Mouse (Mus musculus) forebrain, embryonic 14.5 days (tissue): ENCODE measurements around the gene Vamp5. TPM values are rescaled to one million over a fixed set of nuclear protein-coding genes. Genes with fewer than 3 reads are reported as not detected.

ENCODE experiments used
- ATAC-seq: fragments of 200-750 bp; cut with Nextera tagmentation; 2 replicates; pipeline ENCODE4 v1.8.0; 2017; ENCODE audit warnings: mild to moderate bottlenecking, moderate library complexity
- DNase-seq: peaks from one replicate; pipeline ENCODE4 v3.0.0-alpha.2; 2015; ENCODE audit warnings: low spot score
- H3K27ac ChIP-seq: fragments of 300-500 bp; sonication (generic); 2 replicates; pipeline ENCODE4 v1.5.1; 2014; ENCODE audit warnings: low read depth, mild to moderate bottlenecking, control low read depth, low read length, moderate library complexity
- H3K27me3 ChIP-seq: fragments of 300-500 bp; sonication (generic); replicated peaks from 2 replicates; pipeline ENCODE4 v1.6.1; 2014; ENCODE audit warnings: low read length, control low read depth, mixed read lengths; ENCODE audit not compliant: control insufficient read depth, insufficient read depth
- H3K36me3 ChIP-seq: fragments of 300-500 bp; sonication (generic); 2 replicates; pipeline ENCODE4 v1.6.1; 2014; ENCODE audit warnings: low read length, control low read depth; ENCODE audit not compliant: control insufficient read depth, insufficient read depth
- H3K4me1 ChIP-seq: fragments of 300-500 bp; sonication (generic); 2 replicates; pipeline ENCODE4 v1.6.1; 2014; ENCODE audit warnings: antibody characterized with exemption, low read length, control low read depth; ENCODE audit not compliant: control insufficient read depth, insufficient read depth
- H3K4me2 ChIP-seq: fragments of 300-500 bp; sonication (generic); 2 replicates; pipeline ENCODE4 v1.6.1; 2014; ENCODE audit warnings: mild to moderate bottlenecking, control low read depth, low read length
- H3K4me3 ChIP-seq: fragments of 300-500 bp; sonication (generic); 2 replicates; pipeline ENCODE4 v1.5.1; 2014; ENCODE audit warnings: low read depth, low read length, control low read depth
- H3K9ac ChIP-seq: fragments of 300-500 bp; sonication (generic); 2 replicates; pipeline ENCODE4 v1.6.1; 2014; ENCODE audit warnings: mild to moderate bottlenecking, low read length, control low read depth, moderate library complexity
- H3K9me3 ChIP-seq: fragments of 300-500 bp; sonication (generic); replicated peaks from 2 replicates; pipeline ENCODE4 v1.6.1; 2016; ENCODE audit warnings: low read length, control low read depth, mixed read lengths; ENCODE audit not compliant: control insufficient read depth
- WGBS: fragments of 180-500 bp; shearing (Covaris S2); extraction: QIAGEN DNeasy Blood & Tissue Kit; methylation state at CpG from one replicate; pipeline ENCODE4 v1.1.7; 2014; 5-methylcytosine and 5-hydroxymethylcytosine counted together
- polyA plus RNA-seq: library from polyadenylated mRNA; unstranded; fragments of >200 nt; fragmentation: Nextera tagmentation; extraction: Ambion mirVana; gene quantifications from 2 replicates; pipeline ENCODE4 v1.2.1, GENCODE M21; 2014

Vamp5 gene
- polyA plus RNA-seq, 1 experiment from 2014 or later = 13.8 TPM

- Histone ChIP-seq H3K4me1 (peaks cover 7% of the 10 kb centered on the region), H3K27me3 (no peaks in the 10 kb centered on the region), H3K27ac (no peak overlapping the region), H3K4me3 (no peak overlapping the region), H3K9me3 (no peaks in the 10 kb centered on the region), H3K4me2 (no peak overlapping the region), H3K9ac (no peak overlapping the region), H3K36me3 (peaks cover 7% of the 10 kb centered on the region)
- no peak for ATAC-seq
- no peak for DNase-seq
- 74% methylated on average over 6 of the region's 6 CpGs for WGBS
These were observed 15.3 kb downstream of the Vamp5 start for GRCm38 (mm10) chr6:72364985-72365384.

GRCm38 (mm10) chr6:72364009-72364408, 16.3 kb downstream of the Vamp5 start:
- Histone ChIP-seq H3K9me3 (no peaks in the 10 kb centered on the region), H3K27ac (no peak overlapping the region), H3K27me3 (no peaks in the 10 kb centered on the region), H3K9ac (no peak overlapping the region), H3K36me3 (peaks cover 14% of the 10 kb centered on the region), H3K4me2 (no peak overlapping the region), H3K4me3 (no peak overlapping the region), H3K4me1 (peaks cover 7% of the 10 kb centered on the region)
- DNase-seq (no peak), ATAC-seq (no peak)
- WGBS = 46% methylated on average over 7 of the region's 7 CpGs

- Histone ChIP-seq H3K9ac (peak overlapping the region; percentile 76), H3K4me2 (peak overlapping the region; percentile 86), H3K9me3 (no peaks in the 10 kb centered on the region), H3K4me1 (peaks cover 7% of the 10 kb centered on the region), H3K27ac (peak overlapping the region; percentile 70; the same call in 1 of the 2 replicates), H3K27me3 (no peaks in the 10 kb centered on the region), H3K4me3 (peak overlapping the region; percentile 55), H3K36me3 (peaks cover 24% of the 10 kb centered on the region)
- under 1% methylated on average over 42 of the region's 42 CpGs for WGBS
- DNase-seq (peak; percentile 99), ATAC-seq (peak; percentile 99)
These were observed 17.9 kb downstream of the Vamp5 start for GRCm38 (mm10) chr6:72362132-72363028.

- Histone ChIP-seq H3K27me3 (no peaks in the 10 kb centered on the region), H3K9ac (no peak overlapping the region; the same call in 1 of the 2 replicates), H3K36me3 (peaks cover 24% of the 10 kb centered on the region), H3K4me3 (peak overlapping the region; percentile 55), H3K27ac (no peak overlapping the region), H3K9me3 (no peaks in the 10 kb centered on the region), H3K4me1 (peaks cover 7% of the 10 kb centered on the region), H3K4me2 (peak overlapping the region; percentile 86)
- WGBS = 79% methylated on average over 5 of the region's 5 CpGs
- ATAC-seq (no peak), DNase-seq (no peak)
These were observed 19.1 kb downstream of the Vamp5 start for GRCm38 (mm10) chr6:72361121-72361551.

- no peak for DNase-seq
- Histone ChIP-seq H3K4me3 (no peak overlapping the region), H3K9ac (no peak overlapping the region)
These were observed 19.7 kb downstream of the Vamp5 start for GRCm38 (mm10) chr6:72360599-72360935.

GRCm38 (mm10) chr6:72359891-72360598, 20.2 kb downstream of the Vamp5 start:
- DNase-seq (no peak), ATAC-seq (no peak)
- H3K4me2 ChIP-seq = no peak overlapping the region
- 84% methylated on average over 11 of the region's 11 CpGs for WGBS
- peaks cover 8% of the 10 kb centered on the region for H3K4me1 ChIP-seq
- no peak overlapping the region for H3K9ac ChIP-seq
- no peak overlapping the region for H3K4me3 ChIP-seq
- no peaks in the 10 kb centered on the region for H3K27me3 ChIP-seq
- H3K9me3 ChIP-seq = no peaks in the 10 kb centered on the region
- H3K27ac ChIP-seq = no peak overlapping the region
- peaks cover 24% of the 10 kb centered on the region for H3K36me3 ChIP-seq

More at GRCm38 (mm10) chr6:72360599-72360935, 19.7 kb downstream of the Vamp5 start:
- H3K27ac ChIP-seq = no peak overlapping the region
- ATAC-seq = no peak
- 81% methylated on average over 7 of the region's 7 CpGs for WGBS
- no peaks in the 10 kb centered on the region for H3K9me3 ChIP-seq
- peaks cover 24% of the 10 kb centered on the region for H3K36me3 ChIP-seq
- H3K4me2 ChIP-seq = no peak overlapping the region; the same call in 1 of the 2 replicates
- no peaks in the 10 kb centered on the region for H3K27me3 ChIP-seq
- H3K4me1 ChIP-seq = peaks cover 7% of the 10 kb centered on the region

- Histone ChIP-seq H3K9me3 (no peaks in the 10 kb centered on the region), H3K9ac (no peak overlapping the region), H3K36me3 (peaks cover 24% of the 10 kb centered on the region), H3K27ac (no peak overlapping the region), H3K27me3 (no peaks in the 10 kb centered on the region), H3K4me3 (no peak overlapping the region), H3K4me2 (no peak overlapping the region), H3K4me1 (peaks cover 13% of the 10 kb centered on the region)
- DNase-seq (no peak), ATAC-seq (no peak)
- WGBS = 86% methylated on average over 2 of the region's 2 CpGs
These were observed 20.9 kb downstream of the Vamp5 start for GRCm38 (mm10) chr6:72359343-72359742.

- WGBS = 95% methylated on average over 10 of the region's 10 CpGs
- Histone ChIP-seq H3K27me3 (no peaks in the 10 kb centered on the region), H3K27ac (no peak overlapping the region), H3K4me1 (peaks cover 13% of the 10 kb centered on the region), H3K4me2 (no peak overlapping the region), H3K9me3 (no peaks in the 10 kb centered on the region), H3K9ac (no peak overlapping the region), H3K36me3 (peaks cover 24% of the 10 kb centered on the region), H3K4me3 (no peak overlapping the region)
- DNase-seq = no peak
- ATAC-seq = no peak
These were observed 22.0 kb downstream of the Vamp5 start for GRCm38 (mm10) chr6:72358086-72358764.
